Mouse (Mus musculus): ENCODE measurements around the gene Wfikkn1. TPM values are rescaled to one million over a fixed set of nuclear protein-coding genes. Genes with fewer than 3 reads are reported as not detected.

The Wfikkn1 gene
- polyA plus RNA-seq, 1 experiment, result 2.9 TPM

DNA sequence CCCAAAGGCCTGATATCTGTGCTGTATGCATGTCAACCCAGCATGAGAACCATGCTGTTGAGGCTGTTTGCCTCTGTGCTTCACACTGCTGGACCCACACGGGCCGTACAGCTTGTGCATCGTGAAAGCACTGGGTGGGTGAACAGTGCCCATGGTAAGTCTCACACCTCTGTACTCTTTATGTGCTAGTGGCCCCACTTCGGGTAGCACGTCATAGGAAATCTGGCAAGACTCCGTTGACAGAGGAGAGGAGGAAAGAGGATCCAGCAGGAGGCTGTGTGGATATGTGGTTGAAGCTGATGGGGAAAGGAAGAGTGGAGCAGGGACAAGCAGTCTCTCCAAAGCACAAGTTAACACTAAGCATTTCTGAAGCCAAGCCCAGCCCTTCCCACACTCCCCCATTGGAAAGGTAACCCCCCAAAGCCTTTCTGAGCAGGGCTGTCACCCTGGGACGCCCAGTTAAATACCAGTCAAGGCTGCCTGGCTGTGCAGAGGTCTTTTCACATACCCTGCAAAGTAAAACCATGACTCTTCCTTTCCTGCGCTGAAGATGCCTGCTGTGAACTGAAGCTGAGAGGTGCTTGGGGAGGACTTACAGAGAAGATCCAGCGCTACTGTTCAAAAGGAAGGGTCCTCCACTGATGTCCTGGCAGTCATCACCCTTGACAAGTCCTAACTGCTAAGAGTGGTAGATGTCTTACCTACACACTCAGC lies 37.5 kb upstream of the Wfikkn1 start:
- Histone ChIP-seq H3K36me3 (ENCODE audit: control insufficient read depth, insufficient read depth, low read length) (no peaks in the 10 kb centered on the region), H3K27me3 (ENCODE audit: control insufficient read depth, insufficient read depth, low read length) (no peaks in the 10 kb centered on the region), H3K27ac (ENCODE audit: control insufficient read depth, insufficient read depth, low read length) (no peak overlapping the region), H3K4me3 (ENCODE audit: control insufficient read depth, insufficient read depth, low read length) (no peak overlapping the region), H3K4me1 (replicated peaks; ENCODE audit: control insufficient read depth, insufficient read depth, low read length) (peaks cover 12% of the 10 kb centered on the region)
- WGBS, result 92% methylated on average over 9 of the region's 9 CpGs
- TF ChIP-seq CTCF (IDR thresholded peaks at IDR 0.05; ENCODE audit: borderline replicate concordance, control insufficient read depth, extremely low read depth, insufficient read depth, low read length, poor library complexity), result no peak
- TF ChIP-seq POLR2A (IDR thresholded peaks at IDR 0.05; ENCODE audit: control insufficient read depth, extremely low read depth, insufficient read depth, low read length, poor library complexity), result no peak
- DNase-seq, result no peak

DNA sequence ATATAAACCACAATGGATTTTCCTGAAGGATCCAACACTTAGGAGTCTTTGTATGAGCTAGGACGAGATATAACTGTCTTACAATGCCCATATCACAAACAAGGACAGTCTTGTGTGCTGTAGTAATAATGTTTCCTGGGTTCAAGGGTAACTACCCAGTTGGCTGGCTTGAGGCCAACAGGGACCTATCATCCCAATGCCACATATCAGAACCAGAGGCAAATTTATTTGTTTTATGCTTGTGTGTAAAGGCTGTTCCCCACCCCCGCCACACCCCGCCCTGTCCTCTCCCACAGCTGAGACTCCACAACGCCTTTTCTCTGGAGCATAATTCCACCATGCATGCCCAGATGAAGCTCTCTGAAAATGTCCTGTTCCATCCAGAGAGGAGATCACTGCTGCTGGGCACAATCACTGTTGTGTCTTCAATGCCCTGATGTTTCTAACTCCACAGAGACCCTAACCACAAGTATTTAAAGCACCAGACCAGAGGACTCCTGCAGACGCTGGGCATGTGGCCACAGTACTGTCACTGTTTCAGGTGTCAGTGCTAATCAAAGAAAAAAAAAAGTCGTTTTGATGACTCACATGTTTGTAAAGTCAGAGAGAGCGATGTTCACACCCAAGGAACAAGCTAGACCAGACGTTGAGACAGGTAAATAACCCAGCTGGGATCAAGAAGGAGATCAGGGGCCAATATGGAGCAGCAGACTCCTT lies 36.4 kb upstream of the Wfikkn1 start:
- TF ChIP-seq CTCF (IDR thresholded peaks at IDR 0.05; ENCODE audit: borderline replicate concordance, control insufficient read depth, extremely low read depth, insufficient read depth, low read length, poor library complexity), result no peak
- no peak for TF ChIP-seq POLR2A (IDR thresholded peaks at IDR 0.05; ENCODE audit: control insufficient read depth, extremely low read depth, insufficient read depth, low read length, poor library complexity)
- 84% methylated on average over 8 of the region's 8 CpGs for WGBS
- Histone ChIP-seq H3K27ac (ENCODE audit: control insufficient read depth, insufficient read depth, low read length) (no peak overlapping the region), H3K4me1 (replicated peaks; ENCODE audit: control insufficient read depth, insufficient read depth, low read length) (peaks cover 12% of the 10 kb centered on the region), H3K4me3 (ENCODE audit: control insufficient read depth, insufficient read depth, low read length) (no peak overlapping the region), H3K36me3 (ENCODE audit: control insufficient read depth, insufficient read depth, low read length) (no peaks in the 10 kb centered on the region), H3K27me3 (ENCODE audit: control insufficient read depth, insufficient read depth, low read length) (no peaks in the 10 kb centered on the region)
- no peak for DNase-seq

- Histone ChIP-seq H3K36me3 (ENCODE audit: control insufficient read depth, insufficient read depth, low read length) (no peaks in the 10 kb centered on the region), H3K27me3 (ENCODE audit: control insufficient read depth, insufficient read depth, low read length) (no peaks in the 10 kb centered on the region; the same call in 1 of the 2 replicates), H3K27ac (ENCODE audit: control insufficient read depth, insufficient read depth, low read length) (no peak overlapping the region), H3K4me3 (ENCODE audit: control insufficient read depth, insufficient read depth, low read length) (no peak overlapping the region), H3K4me1 (replicated peaks; ENCODE audit: control insufficient read depth, insufficient read depth, low read length) (peaks cover 12% of the 10 kb centered on the region)
- TF ChIP-seq CTCF (IDR thresholded peaks at IDR 0.05; ENCODE audit: borderline replicate concordance, control insufficient read depth, extremely low read depth, insufficient read depth, low read length, poor library complexity) (no peak), POLR2A (IDR thresholded peaks at IDR 0.05; ENCODE audit: control insufficient read depth, extremely low read depth, insufficient read depth, low read length, poor library complexity) (no peak)
- DNase-seq, result no peak
- WGBS, result 76% methylated on average over 4 of the region's 4 CpGs
These were observed 33.6 kb upstream of the Wfikkn1 start for GRCm38 (mm10) chr17:25914295-25914694.

- Histone ChIP-seq H3K27me3 (ENCODE audit: control insufficient read depth, insufficient read depth, low read length) (no peaks in the 10 kb centered on the region; the same call in 1 of the 2 replicates), H3K27ac (ENCODE audit: control insufficient read depth, insufficient read depth, low read length) (no peak overlapping the region), H3K4me1 (replicated peaks; ENCODE audit: control insufficient read depth, insufficient read depth, low read length) (peaks cover 10% of the 10 kb centered on the region), H3K36me3 (ENCODE audit: control insufficient read depth, insufficient read depth, low read length) (no peaks in the 10 kb centered on the region), H3K4me3 (ENCODE audit: control insufficient read depth, insufficient read depth, low read length) (no peak overlapping the region)
- no peak for DNase-seq
- TF ChIP-seq CTCF (IDR thresholded peaks at IDR 0.05; ENCODE audit: borderline replicate concordance, control insufficient read depth, extremely low read depth, insufficient read depth, low read length, poor library complexity) (no peak), POLR2A (IDR thresholded peaks at IDR 0.05; ENCODE audit: control insufficient read depth, extremely low read depth, insufficient read depth, low read length, poor library complexity) (no peak)
- WGBS, result 3% methylated on average over 1 of the region's 1 CpGs
These were observed 33.2 kb upstream of the Wfikkn1 start for GRCm38 (mm10) chr17:25913877-25914275.

DNA sequence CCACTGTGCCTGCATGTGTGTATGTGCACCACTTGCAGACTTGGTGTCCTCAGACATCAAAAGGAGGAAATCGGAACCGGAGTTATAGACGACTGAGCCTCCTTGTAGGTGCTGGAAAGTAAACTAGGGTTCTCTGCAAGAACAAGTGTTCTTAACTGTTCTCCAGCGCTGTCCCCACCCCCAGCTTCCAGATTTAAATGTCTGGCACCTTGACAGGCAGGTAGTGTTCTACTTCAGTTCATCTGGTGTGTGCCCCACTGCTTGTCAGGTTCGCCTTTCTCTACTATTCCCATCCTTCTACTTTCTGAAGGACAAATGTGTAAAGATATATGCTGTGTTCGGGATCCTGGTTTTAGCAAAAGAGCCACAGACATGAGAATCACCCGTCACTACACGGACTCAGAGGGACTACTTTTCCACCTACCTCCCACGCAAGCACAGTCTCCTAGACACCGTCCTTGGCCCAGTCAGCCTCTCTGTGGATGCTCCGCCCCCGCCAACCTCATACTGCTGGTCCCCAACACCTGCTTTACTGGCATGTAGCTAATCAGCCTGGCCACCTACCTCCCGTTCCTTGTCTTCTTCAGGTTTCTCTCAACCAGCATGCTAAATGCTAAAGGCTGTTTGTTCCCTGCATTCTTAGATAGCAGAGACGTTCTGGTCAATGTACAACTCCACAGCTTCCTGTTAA lies 32.7 kb upstream of the Wfikkn1 start:
- WGBS, result 81% methylated on average over 14 of the region's 14 CpGs
- DNase-seq, result no peak
- Histone ChIP-seq H3K27me3 (ENCODE audit: control insufficient read depth, insufficient read depth, low read length) (no peaks in the 10 kb centered on the region; the same call in 1 of the 2 replicates), H3K36me3 (ENCODE audit: control insufficient read depth, insufficient read depth, low read length) (no peaks in the 10 kb centered on the region), H3K4me1 (replicated peaks; ENCODE audit: control insufficient read depth, insufficient read depth, low read length) (peaks cover 5% of the 10 kb centered on the region), H3K4me3 (ENCODE audit: control insufficient read depth, insufficient read depth, low read length) (no peak overlapping the region), H3K27ac (ENCODE audit: control insufficient read depth, insufficient read depth, low read length) (no peak overlapping the region)
- no peak for TF ChIP-seq POLR2A (IDR thresholded peaks at IDR 0.05; ENCODE audit: control insufficient read depth, extremely low read depth, insufficient read depth, low read length, poor library complexity)
- TF ChIP-seq CTCF (IDR thresholded peaks at IDR 0.05; ENCODE audit: borderline replicate concordance, control insufficient read depth, extremely low read depth, insufficient read depth, low read length, poor library complexity), result no peak

- no peaks in the 10 kb centered on the region for H3K4me1 ChIP-seq (replicated peaks; ENCODE audit: control insufficient read depth, insufficient read depth, low read length)
- no peak for TF ChIP-seq CTCF (IDR thresholded peaks at IDR 0.05; ENCODE audit: borderline replicate concordance, control insufficient read depth, extremely low read depth, insufficient read depth, low read length, poor library complexity)
- no peak for TF ChIP-seq POLR2A (IDR thresholded peaks at IDR 0.05; ENCODE audit: control insufficient read depth, extremely low read depth, insufficient read depth, low read length, poor library complexity)
- no peak for DNase-seq
- H3K36me3 ChIP-seq (ENCODE audit: control insufficient read depth, insufficient read depth, low read length), result no peaks in the 10 kb centered on the region
- no peak overlapping the region for H3K4me3 ChIP-seq (ENCODE audit: control insufficient read depth, insufficient read depth, low read length)
- no peaks in the 10 kb centered on the region; the same call in 1 of the 2 replicates for H3K27me3 ChIP-seq (ENCODE audit: control insufficient read depth, insufficient read depth, low read length)
- 78% methylated on average over 4 of the region's 4 CpGs for WGBS
- no peak overlapping the region for H3K27ac ChIP-seq (ENCODE audit: control insufficient read depth, insufficient read depth, low read length)
These were observed 31.2 kb upstream of the Wfikkn1 start for GRCm38 (mm10) chr17:25911816-25912215.
